Mouse (Mus musculus): ENCODE data around the gene Ap5m1.

- no peak for TF ChIP-seq CTCF (IDR thresholded peaks at IDR 0.05 in 2 of 3, conservative IDR thresholded peaks at IDR 0.05 in 1 of 3; ENCODE audit: control insufficient read depth in 1 of 3, insufficient read depth in 1 of 3, low read depth in 2 of 3, low read length in 3 of 3, poor library complexity in 1 of 3, severe bottlenecking in 1 of 3)
- no peak for TF ChIP-seq POLR2AphosphoS5 (IDR thresholded peaks at IDR 0.05; ENCODE audit: borderline replicate concordance, low read depth, low read length)
- no peak for TF ChIP-seq ZNF384 (IDR thresholded peaks at IDR 0.05; ENCODE audit: low read depth, low read length)
Observed at GRCm38 (mm10) chr14:49088155-49089048, 22.5 kb downstream of the Ap5m1 start.
